Mouse (Mus musculus) midbrain, embryonic 10.5 days (tissue): ENCODE results near the gene Ptgdr. TPM values are rescaled to one million over a fixed set of nuclear protein-coding genes. Genes with fewer than 3 reads are reported as not detected.
"Not testable (repeated sequence)": the region's sequence is repeated elsewhere in the genome, so short reads cannot be mapped to it uniquely, and the experiment has no call there.

ENCODE experiments used
- DNase-seq: peaks from one replicate; pipeline ENCODE4 v3.0.0-alpha.2; 2017; ENCODE audit warnings: low spot score
- H3K27ac ChIP-seq: fragments of 300-500 bp; sonication (generic); replicated peaks from 2 replicates; pipeline ENCODE4 v1.5.1; 2016; ENCODE audit warnings: mild to moderate bottlenecking
- H3K27me3 ChIP-seq: fragments of 300-500 bp; sonication (generic); 2 replicates; pipeline ENCODE4 v1.6.1; 2016; ENCODE audit warnings: low read depth, mild to moderate bottlenecking; ENCODE audit not compliant: poor library complexity, severe bottlenecking
- H3K36me3 ChIP-seq: fragments of 300-500 bp; sonication (generic); 2 replicates; pipeline ENCODE4 v1.6.1; 2016; ENCODE audit warnings: mild to moderate bottlenecking, moderate library complexity
- H3K4me1 ChIP-seq: fragments of 300-500 bp; sonication (generic); 2 replicates; pipeline ENCODE4 v1.6.1; 2016
- H3K4me3 ChIP-seq: fragments of 300-500 bp; sonication (generic); 2 replicates; pipeline ENCODE4 v1.5.1; 2016; ENCODE audit warnings: mild to moderate bottlenecking, moderate library complexity
- H3K9me3 ChIP-seq: fragments of 300-500 bp; sonication (generic); replicated peaks from 2 replicates; pipeline ENCODE4 v1.6.1; 2016; ENCODE audit warnings: mild to moderate bottlenecking
- WGBS: fragments of 180-500 bp; shearing (Covaris S2); methylation state at CpG from one replicate; pipeline ENCODE4 v1.1.7; 2016; 5-methylcytosine and 5-hydroxymethylcytosine counted together
- polyA plus RNA-seq: library from polyadenylated mRNA; unstranded; fragments of >200 nt; fragmentation: Nextera tagmentation; extraction: Ambion mirVana; gene quantifications from 2 replicates; pipeline ENCODE4 v1.2.1, GENCODE M21; 2016

Ptgdr gene
- polyA plus RNA-seq: not detected in 2 replicates

- peaks cover 23% of the 10 kb centered on the region for H3K4me1 ChIP-seq
- no peak within 1 kb of the TSS for H3K27ac ChIP-seq
- DNase-seq: peak; percentile 36
Measured at GRCm38 (mm10) chr14:44858868-44859613, at the start of gene Ptgdr. TSS of gene Ptgdr (minus strand) at chr14:44859375.

GRCm38 (mm10) chr14:44907774-44908173 lies 48.6 kb upstream of the Ptgdr start:
- H3K27ac ChIP-seq: no peak overlapping the region
- DNase-seq: no peak
- 88% methylated on average over 5 of the region's 5 CpGs for WGBS
- H3K27me3 ChIP-seq: no peaks in the 10 kb centered on the region
- no peak overlapping the region for H3K4me3 ChIP-seq
- no peaks in the 10 kb centered on the region for H3K4me1 ChIP-seq
- H3K9me3 ChIP-seq: no peaks in the 10 kb centered on the region
- H3K36me3 ChIP-seq: no peaks in the 10 kb centered on the region

More at GRCm38 (mm10) chr14:44858868-44859613, at the start of gene Ptgdr:
- peak within 1 kb of the TSS; percentile 51 for H3K4me3 ChIP-seq
- peaks cover 41% of the 10 kb centered on the region for H3K27me3 ChIP-seq
- no peaks in the 10 kb centered on the region for H3K9me3 ChIP-seq
- under 1% methylated on average over 32 of the region's 32 CpGs for WGBS
- no peaks in the 10 kb centered on the region for H3K36me3 ChIP-seq

- no peak for DNase-seq
- no peak overlapping the region for H3K4me3 ChIP-seq
- WGBS: 86% methylated on average over 4 of the region's 4 CpGs
- H3K27ac ChIP-seq: no peak overlapping the region
- no peaks in the 10 kb centered on the region for H3K27me3 ChIP-seq
- no peaks in the 10 kb centered on the region for H3K9me3 ChIP-seq
- H3K4me1 ChIP-seq: no peaks in the 10 kb centered on the region
- H3K36me3 ChIP-seq: no peaks in the 10 kb centered on the region
Measured at GRCm38 (mm10) chr14:44904199-44904598, 45.0 kb upstream of the Ptgdr start.

- H3K27ac ChIP-seq, H3K27me3 ChIP-seq, H3K9me3 ChIP-seq, H3K4me1 ChIP-seq, H3K36me3 ChIP-seq, DNase-seq, H3K4me3 ChIP-seq: not testable (repeated sequence)
Measured at GRCm38 (mm10) chr14:44901735-44902134, 42.6 kb upstream of the Ptgdr start.

GRCm38 (mm10) chr14:44891387-44892132 lies 32.4 kb upstream of the Ptgdr start:
- Histone ChIP-seq H3K36me3 (no peaks in the 10 kb centered on the region), H3K9me3 (no peaks in the 10 kb centered on the region), H3K4me1 (no peaks in the 10 kb centered on the region), H3K27ac (no peak overlapping the region), H3K27me3 (no peaks in the 10 kb centered on the region), H3K4me3 (no peak overlapping the region)
- DNase-seq: no peak
- 70% methylated on average over 7 of the region's 7 CpGs for WGBS

GRCm38 (mm10) chr14:44869686-44870085 lies 10.5 kb upstream of the Ptgdr start:
- H3K27me3 ChIP-seq: no peaks in the 10 kb centered on the region
- 88% methylated on average over 6 of the region's 6 CpGs for WGBS
- H3K27ac ChIP-seq: no peak overlapping the region
- DNase-seq: no peak
- no peaks in the 10 kb centered on the region for H3K36me3 ChIP-seq
- H3K4me1 ChIP-seq: no peaks in the 10 kb centered on the region
- no peaks in the 10 kb centered on the region for H3K9me3 ChIP-seq
- no peak overlapping the region for H3K4me3 ChIP-seq

GRCm38 (mm10) chr14:44865661-44866060 lies 6.5 kb upstream of the Ptgdr start:
- Histone ChIP-seq H3K36me3 (no peaks in the 10 kb centered on the region), H3K27ac (no peak overlapping the region), H3K4me1 (peaks cover 11% of the 10 kb centered on the region; the same call in 1 of the 2 replicates), H3K9me3 (no peaks in the 10 kb centered on the region), H3K27me3 (0 out of 2 replicates have a peak, but pooled peaks cover 4% of the 10 kb centered on the region), H3K4me3 (no peak overlapping the region)
- DNase-seq: no peak
- WGBS: 90% methylated on average over 8 of the region's 8 CpGs

- Histone ChIP-seq H3K4me1 (peaks cover 23% of the 10 kb centered on the region), H3K4me3 (no peak overlapping the region), H3K36me3 (no peaks in the 10 kb centered on the region), H3K27me3 (peaks cover 28% of the 10 kb centered on the region), H3K9me3 (no peaks in the 10 kb centered on the region), H3K27ac (no peak overlapping the region)
- no peak for DNase-seq
- WGBS: 58% methylated on average over 4 of the region's 4 CpGs
Measured at GRCm38 (mm10) chr14:44863086-44863485, 3.9 kb upstream of the Ptgdr start.

GRCm38 (mm10) chr14:44861161-44861560 lies 2.0 kb upstream of the Ptgdr start:
- Histone ChIP-seq H3K36me3 (no peaks in the 10 kb centered on the region), H3K4me1 (peaks cover 23% of the 10 kb centered on the region), H3K27ac (no peak overlapping the region), H3K9me3 (no peaks in the 10 kb centered on the region), H3K27me3 (peaks cover 41% of the 10 kb centered on the region), H3K4me3 (no peak overlapping the region)
- DNase-seq: no peak
- WGBS: 65% methylated on average over 3 of the region's 3 CpGs

- no peak for DNase-seq
- Histone ChIP-seq H3K27me3 (peaks cover 41% of the 10 kb centered on the region), H3K27ac (no peak overlapping the region), H3K4me1 (peaks cover 17% of the 10 kb centered on the region), H3K4me3 (peak overlapping the region; percentile 51), H3K9me3 (no peaks in the 10 kb centered on the region), H3K36me3 (no peaks in the 10 kb centered on the region)
- WGBS: 11% methylated on average over 12 of the region's 12 CpGs
Measured at GRCm38 (mm10) chr14:44858372-44858771, 803 bp downstream of the Ptgdr start.

- not testable (repeated sequence) for H3K27ac ChIP-seq, H3K9me3 ChIP-seq, H3K36me3 ChIP-seq, H3K4me3 ChIP-seq, H3K4me1 ChIP-seq, H3K27me3 ChIP-seq
- DNase-seq: peak; percentile 25
- 4% methylated on average over 3 of the region's 3 CpGs for WGBS
Measured at GRCm38 (mm10) chr14:44850637-44851036, 8.5 kb downstream of the Ptgdr start.

GRCm38 (mm10) chr14:44847740-44848139 lies 11.4 kb downstream of the Ptgdr start:
- DNase-seq: no peak
- peaks cover 8% of the 10 kb centered on the region for H3K4me1 ChIP-seq
- WGBS: 92% methylated on average over 2 of the region's 2 CpGs
- no peak overlapping the region for H3K27ac ChIP-seq
- H3K9me3 ChIP-seq: no peaks in the 10 kb centered on the region
- H3K4me3 ChIP-seq: no peak overlapping the region
- H3K36me3 ChIP-seq: no peaks in the 10 kb centered on the region
- H3K27me3 ChIP-seq: no peaks in the 10 kb centered on the region
